Mouse (Mus musculus): ENCODE measurements at regions not wholly inside any gene's neighbourhood (a gene's known extent, or its start where the extent isn't known, plus 50 kb on each side); places are given as distances from the start of the nearest gene placed in this dataset.

DNA sequence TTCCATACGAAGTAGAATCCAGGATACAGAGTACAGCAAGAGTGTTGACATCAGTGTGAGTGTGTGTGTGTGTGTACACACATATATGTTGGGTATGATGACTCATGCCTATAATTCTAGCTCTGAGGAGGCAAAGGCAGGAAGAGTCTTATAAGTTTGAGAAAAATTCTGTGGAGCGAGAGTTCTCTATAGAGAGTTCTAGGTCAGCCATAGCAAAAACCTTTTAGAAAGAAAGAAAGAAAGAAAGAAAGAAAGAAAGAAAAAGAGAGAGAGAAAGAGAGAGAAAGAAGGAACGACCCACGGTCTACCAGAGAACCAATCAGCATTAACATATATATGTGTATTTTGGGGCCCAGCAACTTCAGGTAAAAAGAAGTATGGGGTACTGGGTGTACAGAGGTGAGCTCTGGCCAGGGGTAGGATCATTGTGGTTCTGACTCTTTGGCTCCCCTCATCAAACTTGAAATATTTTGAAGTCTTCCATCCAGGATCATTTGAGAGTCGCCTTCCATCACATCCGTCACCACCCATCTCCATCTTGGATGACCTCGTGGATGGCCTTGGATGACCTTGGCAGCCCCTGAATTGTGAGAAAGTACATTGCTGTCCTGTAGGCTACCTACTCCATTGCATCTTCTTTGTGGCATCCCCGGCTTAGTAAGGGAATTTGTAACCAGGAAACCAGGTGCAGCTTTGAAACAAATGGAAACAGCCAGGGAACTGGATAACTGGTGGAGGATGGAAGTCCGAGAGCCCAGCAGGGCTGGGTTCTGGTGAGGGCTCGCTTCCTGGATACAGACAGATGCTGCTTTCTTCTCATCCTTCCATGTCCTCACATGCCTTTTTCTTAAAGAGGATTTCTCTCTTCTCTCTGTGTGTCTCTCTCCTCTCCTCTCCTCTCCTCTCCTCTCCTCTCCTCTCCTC lies 106.1 kb upstream of the Cpm start:
- H3K9me3 ChIP-seq (replicated peaks), result no peaks in the 10 kb centered on the region
- no peak overlapping the region for H3K4me3 ChIP-seq
- no peak for DNase-seq (ENCODE audit: low spot score)
- no peaks in the 10 kb centered on the region for H3K36me3 ChIP-seq
- H3K27me3 ChIP-seq (ENCODE audit: low read depth, poor library complexity, severe bottlenecking), result no peaks in the 10 kb centered on the region
- peaks cover 19% of the 10 kb centered on the region for H3K4me1 ChIP-seq
- H3K27ac ChIP-seq (replicated peaks), result no peak overlapping the region
- WGBS, result 86% methylated on average over 10 of the region's 10 CpGs

DNA sequence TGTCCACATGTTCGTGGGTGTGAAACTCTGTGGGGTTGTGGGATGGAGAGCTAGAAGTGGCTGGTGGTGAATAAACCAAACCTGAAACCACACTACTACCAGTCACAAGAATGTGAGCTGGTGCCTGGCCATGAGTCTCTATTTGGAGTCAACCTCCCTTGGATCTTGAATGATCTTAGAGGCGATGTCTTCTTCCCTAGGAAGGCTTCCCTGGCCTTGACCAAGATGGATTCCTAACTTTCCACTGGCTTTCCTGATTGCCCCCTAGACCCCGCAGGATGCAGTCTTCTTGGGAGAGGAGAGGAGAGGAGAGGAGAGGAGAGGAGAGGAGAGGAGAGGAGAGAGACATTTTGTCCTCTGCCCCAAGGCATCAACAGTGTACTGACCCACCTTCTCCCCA lies 106.9 kb upstream of the Cpm start:
- no peak overlapping the region for H3K27ac ChIP-seq (replicated peaks)
- no peaks in the 10 kb centered on the region for H3K27me3 ChIP-seq (ENCODE audit: low read depth, poor library complexity, severe bottlenecking)
- H3K4me3 ChIP-seq, result no peak overlapping the region
- H3K36me3 ChIP-seq, result no peaks in the 10 kb centered on the region
- no peak for DNase-seq (ENCODE audit: low spot score)
- H3K9me3 ChIP-seq (replicated peaks), result no peaks in the 10 kb centered on the region
- WGBS, result 93% methylated on average over 3 of the region's 3 CpGs
- peaks cover 25% of the 10 kb centered on the region for H3K4me1 ChIP-seq

GRCm38 (mm10) chr10:117521315-117522270 lies 107.7 kb upstream of the Cpm start:
- Histone ChIP-seq H3K4me1 (peaks cover 28% of the 10 kb centered on the region), H3K4me3 (no peak overlapping the region), H3K36me3 (no peaks in the 10 kb centered on the region), H3K9me3 (replicated peaks) (no peaks in the 10 kb centered on the region), H3K27ac (replicated peaks) (no peak overlapping the region), H3K27me3 (ENCODE audit: low read depth, poor library complexity, severe bottlenecking) (no peaks in the 10 kb centered on the region)
- no peak for DNase-seq (ENCODE audit: low spot score)
- 75% methylated on average over 23 of the region's 23 CpGs for WGBS

DNA sequence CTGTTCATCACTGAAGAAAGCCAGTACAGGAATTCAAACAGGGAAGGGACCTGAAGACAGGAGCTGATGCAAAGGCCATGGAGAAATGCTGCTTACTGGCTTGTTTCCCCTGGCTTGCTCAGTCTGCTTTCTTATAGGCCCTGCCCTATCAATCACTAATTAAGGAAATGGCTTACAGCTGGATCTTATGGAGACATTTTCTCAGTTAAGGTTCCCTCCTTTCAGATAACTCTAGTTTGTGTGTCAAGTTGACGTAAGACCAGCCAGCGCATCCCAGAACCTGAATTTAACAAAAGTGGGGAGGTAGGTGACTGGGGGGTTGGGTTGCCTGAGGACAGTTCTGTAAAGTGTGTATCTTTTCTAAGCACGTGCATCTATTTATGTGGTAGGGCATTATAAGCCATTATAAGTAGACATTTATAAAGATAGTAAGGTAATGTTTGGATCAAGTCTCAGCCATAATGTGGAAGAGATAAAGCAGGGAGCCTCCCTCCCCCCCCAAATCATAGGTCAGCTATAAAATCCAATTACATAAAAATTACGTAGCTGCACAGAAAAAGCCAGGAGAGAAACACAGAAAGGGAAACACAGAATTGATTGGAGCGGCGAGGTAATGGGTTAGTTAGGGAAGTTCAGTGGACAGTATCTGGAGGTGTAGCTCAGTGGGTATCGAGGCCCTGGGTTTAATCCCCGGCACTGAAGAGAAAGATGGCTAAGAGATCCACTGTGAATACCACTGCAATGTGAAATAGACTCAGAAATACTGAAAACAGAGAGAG lies 108.6 kb upstream of the Cpm start:
- H3K36me3 ChIP-seq, result no peaks in the 10 kb centered on the region
- WGBS, result 89% methylated on average over 8 of the region's 8 CpGs
- H3K9me3 ChIP-seq (replicated peaks), result no peaks in the 10 kb centered on the region
- H3K4me1 ChIP-seq, result peaks cover 28% of the 10 kb centered on the region
- H3K4me3 ChIP-seq, result no peak overlapping the region
- no peak overlapping the region for H3K27ac ChIP-seq (replicated peaks)
- no peak for DNase-seq (ENCODE audit: low spot score)
- H3K27me3 ChIP-seq (ENCODE audit: low read depth, poor library complexity, severe bottlenecking), result no peaks in the 10 kb centered on the region

GRCm38 (mm10) chr10:117519670-117520535 lies 109.4 kb upstream of the Cpm start:
- no peak overlapping the region for H3K4me3 ChIP-seq
- H3K9me3 ChIP-seq (replicated peaks), result no peaks in the 10 kb centered on the region
- DNase-seq (ENCODE audit: low spot score), result no peak
- peaks cover 28% of the 10 kb centered on the region for H3K4me1 ChIP-seq
- H3K27ac ChIP-seq (replicated peaks), result peak overlapping the region; percentile 43; the same call in 1 of the 2 replicates
- H3K36me3 ChIP-seq, result no peaks in the 10 kb centered on the region
- no peaks in the 10 kb centered on the region for H3K27me3 ChIP-seq (ENCODE audit: low read depth, poor library complexity, severe bottlenecking)
- 27% methylated on average over 8 of the region's 8 CpGs for WGBS

DNA sequence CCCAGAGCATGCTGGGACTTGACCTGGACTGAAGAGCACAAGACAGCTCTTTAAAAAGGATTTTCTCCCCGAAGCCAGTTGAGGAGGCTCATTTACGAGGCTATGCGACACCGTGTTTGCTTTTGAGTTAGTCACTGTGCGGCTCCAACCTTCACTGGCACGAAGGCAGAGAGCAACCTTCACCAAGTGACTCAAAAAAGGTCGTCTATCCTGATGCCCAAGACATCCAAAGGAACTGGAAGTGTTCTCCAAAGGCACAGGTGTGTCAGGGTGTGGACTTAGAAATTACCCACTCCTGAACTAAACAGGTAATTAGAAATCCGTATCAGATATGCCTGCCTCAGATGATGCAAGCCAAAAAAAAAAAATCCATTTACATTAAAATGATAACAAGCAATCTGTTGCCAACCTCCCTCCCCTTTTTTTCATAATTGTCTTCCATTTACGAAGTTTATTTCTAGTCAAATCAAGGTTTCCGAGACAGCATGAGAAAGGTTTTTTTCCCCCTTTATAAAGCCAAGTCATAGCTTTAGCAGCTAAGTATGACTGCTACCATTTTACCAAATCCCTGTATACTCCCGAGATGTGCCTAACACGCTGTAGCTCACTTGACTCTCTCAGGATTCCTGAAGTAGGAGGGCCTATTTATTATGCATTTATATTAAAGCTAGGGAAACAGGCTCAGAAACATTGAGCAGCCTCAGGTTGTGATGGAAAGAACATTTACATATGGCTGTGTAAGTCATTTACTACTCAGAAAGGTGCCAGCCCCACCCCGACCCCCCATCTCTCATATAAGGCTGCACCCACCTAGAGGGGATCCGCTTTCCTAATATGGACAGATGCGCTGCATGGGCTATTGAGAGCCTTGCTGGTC lies 110.3 kb upstream of the Cpm start:
- WGBS, result 72% methylated on average over 15 of the region's 15 CpGs
- peaks cover 28% of the 10 kb centered on the region for H3K4me1 ChIP-seq
- H3K4me3 ChIP-seq, result no peak overlapping the region
- H3K27me3 ChIP-seq (ENCODE audit: low read depth, poor library complexity, severe bottlenecking), result no peaks in the 10 kb centered on the region
- DNase-seq (ENCODE audit: low spot score), result no peak
- H3K9me3 ChIP-seq (replicated peaks), result 0 out of 2 replicates have a peak, but pooled peaks cover 4% of the 10 kb centered on the region
- H3K36me3 ChIP-seq, result no peaks in the 10 kb centered on the region
- peak overlapping the region; percentile 43; the same call in 1 of the 2 replicates for H3K27ac ChIP-seq (replicated peaks)

- Histone ChIP-seq H3K4me3 (no peak overlapping the region), H3K4me1 (peaks cover 28% of the 10 kb centered on the region), H3K9me3 (replicated peaks) (0 out of 2 replicates have a peak, but pooled peaks cover 4% of the 10 kb centered on the region), H3K27me3 (ENCODE audit: low read depth, poor library complexity, severe bottlenecking) (no peaks in the 10 kb centered on the region), H3K27ac (replicated peaks) (no peak overlapping the region), H3K36me3 (no peaks in the 10 kb centered on the region)
- no peak for DNase-seq (ENCODE audit: low spot score)
- 65% methylated on average over 14 of the region's 14 CpGs for WGBS
These were observed 111.2 kb upstream of the Cpm start for GRCm38 (mm10) chr10:117517800-117518770.

- Histone ChIP-seq H3K9me3 (replicated peaks) (0 out of 2 replicates have a peak, but pooled peaks cover 4% of the 10 kb centered on the region), H3K27ac (replicated peaks) (no peak overlapping the region), H3K4me1 (peaks cover 28% of the 10 kb centered on the region), H3K4me3 (no peak overlapping the region), H3K27me3 (ENCODE audit: low read depth, poor library complexity, severe bottlenecking) (no peaks in the 10 kb centered on the region), H3K36me3 (no peaks in the 10 kb centered on the region)
- DNase-seq (ENCODE audit: low spot score), result no peak
- 69% methylated on average over 11 of the region's 11 CpGs for WGBS
These were observed 112.1 kb upstream of the Cpm start for GRCm38 (mm10) chr10:117517071-117517714.

- H3K4me3 ChIP-seq, result no peak overlapping the region
- 92% methylated on average over 8 of the region's 8 CpGs for WGBS
- DNase-seq (ENCODE audit: low spot score), result no peak
- 0 out of 2 replicates have a peak, but pooled peaks cover 4% of the 10 kb centered on the region for H3K9me3 ChIP-seq (replicated peaks)
- H3K36me3 ChIP-seq, result no peaks in the 10 kb centered on the region
- peaks cover 28% of the 10 kb centered on the region for H3K4me1 ChIP-seq
- H3K27ac ChIP-seq (replicated peaks), result no peak overlapping the region
- H3K27me3 ChIP-seq (ENCODE audit: low read depth, poor library complexity, severe bottlenecking), result no peaks in the 10 kb centered on the region
These were observed 112.8 kb upstream of the Cpm start for GRCm38 (mm10) chr10:117516510-117516909.

Data from midbrain, embryonic 10.5 days (tissue).